Mouse (Mus musculus) kidney, adult 9 months (tissue): ENCODE results near the gene Myo5a.

ENCODE experiments used
- DNase-seq: peaks from one replicate; pipeline ENCODE4 v3.0.0; 2022

The Myo5a gene

GRCm38 (mm10) chr9:75253766-75254165, 183.0 kb downstream of the Myo5a start:
- DNase-seq: no peak

GRCm38 (mm10) chr9:75254196-75254955, 183.6 kb downstream of the Myo5a start:
- DNase-seq: peak; percentile 40

- DNase-seq: peak; percentile 28
Observed at GRCm38 (mm10) chr9:75255820-75256545, 185.2 kb downstream of the Myo5a start.

- DNase-seq: no peak
Observed at GRCm38 (mm10) chr9:75258792-75259191, 188.0 kb downstream of the Myo5a start.

GRCm38 (mm10) chr9:75259656-75260055, 188.8 kb downstream of the Myo5a start:
- DNase-seq: no peak

GRCm38 (mm10) chr9:75261332-75261872, 190.6 kb downstream of the Myo5a start:
- no peak for DNase-seq

- DNase-seq: no peak
Observed at GRCm38 (mm10) chr9:75262235-75262826, 191.5 kb downstream of the Myo5a start.

GRCm38 (mm10) chr9:75264008-75264718, 193.3 kb downstream of the Myo5a start:
- no peak for DNase-seq

GRCm38 (mm10) chr9:75267147-75267546, 196.3 kb downstream of the Myo5a start:
- DNase-seq: no peak

GRCm38 (mm10) chr9:75270382-75270781, 199.6 kb downstream of the Myo5a start:
- DNase-seq: no peak

- no peak for DNase-seq
Observed at GRCm38 (mm10) chr9:75271539-75271938, 200.7 kb downstream of the Myo5a start.
